Mouse (Mus musculus) cerebellum, adult 9-11 months (tissue): ENCODE measurements around the gene Col9a3.

ENCODE experiments used
- DNase-seq: peaks from one replicate; pipeline ENCODE4 v3.0.0; 2022

Col9a3 gene

DNA sequence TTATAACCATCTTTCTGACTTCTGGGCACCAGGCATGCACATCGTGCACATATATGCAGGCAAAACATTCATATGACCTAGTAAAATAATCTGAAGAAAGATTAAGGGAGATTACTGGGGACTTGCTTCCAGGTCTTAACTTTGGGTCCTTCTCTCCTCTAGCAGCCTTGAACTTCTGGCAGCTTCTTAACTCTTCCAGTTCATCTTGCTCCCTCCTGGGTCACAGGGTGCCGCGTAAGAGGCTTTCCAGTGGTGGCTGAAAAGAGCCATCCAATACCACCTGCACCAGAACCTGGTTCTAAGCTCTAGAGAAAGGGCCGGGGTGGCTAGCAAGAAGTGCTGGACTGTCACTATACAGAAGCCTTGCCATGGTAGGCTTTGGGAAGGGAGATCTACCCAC, at the start of gene Col9a3:
TSS of gene Col9a3 (plus strand) at position 301 of the 400 bp plus-strand sequence.
- DNase-seq, result no peak

DNA sequence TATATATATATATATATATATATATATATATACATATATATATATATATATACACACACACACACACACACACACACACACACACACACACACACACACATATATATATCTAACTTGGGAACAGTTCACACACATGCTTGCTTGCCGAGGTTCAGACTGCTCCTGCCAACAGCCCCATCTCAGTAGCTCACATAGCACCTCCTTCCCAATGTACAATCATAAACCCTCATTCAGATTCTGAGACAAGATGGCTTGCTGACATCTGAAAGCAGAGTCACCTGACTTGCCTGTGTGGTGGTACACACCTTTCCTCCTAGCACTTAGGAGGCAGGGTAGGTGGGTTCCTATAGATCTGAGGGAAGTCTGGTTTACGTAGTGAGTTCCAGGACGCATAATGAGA, 45.2 kb upstream of the Col9a3 start:
- no peak for DNase-seq

DNA sequence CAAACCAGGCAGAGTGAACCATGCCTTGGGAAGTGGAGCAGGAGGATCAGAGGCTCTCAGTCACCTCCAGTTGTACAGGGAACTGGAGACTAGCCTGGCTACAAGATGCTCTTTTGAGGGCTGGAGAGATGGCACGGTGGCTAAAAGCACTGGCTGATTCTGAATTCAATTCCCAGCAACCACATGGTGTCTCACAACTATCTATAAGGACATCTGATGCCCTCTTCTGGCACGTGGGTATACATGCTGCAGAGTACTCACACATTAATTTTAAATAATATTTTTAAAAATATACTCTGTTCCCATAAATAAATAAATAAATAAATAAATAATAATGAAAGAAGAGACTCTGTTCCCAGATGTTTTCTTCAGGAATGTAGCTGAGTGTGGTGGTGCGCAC, 42.4 kb upstream of the Col9a3 start:
- no peak for DNase-seq

DNA sequence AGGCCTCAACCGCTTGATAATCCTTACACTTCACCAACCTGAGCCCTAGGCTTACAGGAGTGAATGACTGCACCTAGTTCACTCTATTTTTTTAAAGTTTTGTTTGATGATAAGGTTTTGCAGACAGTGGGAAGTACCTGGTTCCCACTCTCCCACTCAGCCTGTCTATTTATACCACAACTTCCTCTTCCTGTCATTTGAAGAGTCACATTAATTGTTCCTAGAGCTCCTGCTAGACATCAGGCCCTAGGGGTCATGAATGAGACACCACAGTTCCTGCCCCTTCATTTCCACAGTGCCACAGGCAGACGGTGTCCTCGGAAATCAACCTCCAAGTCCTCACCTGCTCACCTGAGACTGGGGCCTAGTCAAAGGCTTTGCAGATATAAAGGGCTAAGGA, 41.1 kb upstream of the Col9a3 start:
- no peak for DNase-seq

DNA sequence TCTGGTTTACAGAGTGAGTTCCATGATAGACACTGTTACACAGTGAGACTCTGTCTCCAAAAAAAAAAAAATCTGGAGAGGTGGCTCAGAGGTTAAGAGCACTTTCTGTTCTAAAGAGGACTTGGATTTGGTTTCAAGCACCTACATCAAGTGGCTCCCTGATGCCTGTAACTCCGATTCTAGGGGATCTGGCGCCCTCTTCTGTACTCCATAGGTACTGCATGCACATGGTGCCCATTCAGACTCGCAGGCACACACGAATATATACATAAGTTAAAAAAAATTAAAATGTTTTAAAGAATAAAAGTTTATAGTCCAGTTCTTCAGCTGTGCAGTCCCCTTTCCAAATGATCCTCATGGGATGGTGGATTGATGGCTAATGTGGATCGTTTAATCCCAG, 37.3 kb upstream of the Col9a3 start:
- DNase-seq, result no peak

DNA sequence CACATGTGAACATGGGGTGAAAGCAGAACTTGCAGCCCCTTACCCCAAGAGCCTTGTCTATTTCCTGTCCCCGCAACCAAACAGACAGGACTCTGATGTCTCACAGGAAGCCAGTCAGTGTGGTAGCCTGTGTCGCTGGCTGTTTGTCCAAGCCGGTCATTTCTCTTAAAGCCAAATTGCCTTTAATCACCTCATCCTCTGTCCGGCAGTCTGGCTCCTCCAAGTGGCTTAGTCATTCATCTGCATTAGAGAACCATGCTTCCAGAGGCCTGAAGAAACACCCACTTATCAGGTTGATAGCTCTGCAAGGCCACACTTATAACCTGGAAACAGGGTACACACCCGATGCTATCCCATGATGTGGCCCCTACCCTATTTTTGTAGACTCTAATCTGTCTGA, 35.4 kb upstream of the Col9a3 start:
- DNase-seq, result no peak

DNA sequence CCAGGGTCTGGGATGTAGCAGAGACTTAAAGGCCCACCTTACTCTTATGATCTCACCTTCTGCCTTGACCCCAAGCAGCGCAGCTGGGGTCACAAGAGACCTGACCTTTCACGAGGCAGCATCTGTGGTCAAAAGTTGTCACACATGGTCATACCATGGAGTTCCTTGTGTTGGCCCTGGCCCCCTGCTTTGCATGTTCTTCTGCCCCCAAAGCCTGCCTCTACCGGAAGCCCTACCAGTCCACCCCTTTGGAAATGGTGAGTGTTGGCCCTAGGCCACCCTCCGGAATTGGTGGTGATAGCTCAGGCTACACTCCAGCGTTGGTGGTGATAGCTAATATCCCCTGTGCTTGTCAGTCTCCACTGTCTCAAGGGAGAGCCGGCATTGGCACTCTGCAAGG, 34.3 kb upstream of the Col9a3 start:
- DNase-seq, result no peak

DNA sequence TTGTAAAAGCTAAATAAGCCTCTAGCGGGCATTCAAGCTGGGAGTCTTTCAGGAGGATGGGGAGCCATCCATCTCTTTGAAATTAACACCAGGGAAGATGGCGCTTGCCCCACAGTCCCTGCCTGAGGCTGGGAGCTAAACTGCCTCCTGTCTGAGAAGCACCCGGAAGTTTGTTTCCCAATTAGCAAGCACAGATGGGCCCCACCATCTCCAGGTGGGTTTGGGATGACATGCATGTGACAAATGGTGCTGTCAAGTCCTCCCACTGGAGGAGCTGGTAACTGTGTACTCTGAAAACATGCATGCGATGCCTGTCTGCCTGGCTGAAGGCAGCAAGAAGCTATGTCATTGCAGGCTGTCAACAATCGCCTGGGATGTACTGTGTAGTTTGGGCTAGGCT, 33.7 kb upstream of the Col9a3 start:
- no peak for DNase-seq

DNA sequence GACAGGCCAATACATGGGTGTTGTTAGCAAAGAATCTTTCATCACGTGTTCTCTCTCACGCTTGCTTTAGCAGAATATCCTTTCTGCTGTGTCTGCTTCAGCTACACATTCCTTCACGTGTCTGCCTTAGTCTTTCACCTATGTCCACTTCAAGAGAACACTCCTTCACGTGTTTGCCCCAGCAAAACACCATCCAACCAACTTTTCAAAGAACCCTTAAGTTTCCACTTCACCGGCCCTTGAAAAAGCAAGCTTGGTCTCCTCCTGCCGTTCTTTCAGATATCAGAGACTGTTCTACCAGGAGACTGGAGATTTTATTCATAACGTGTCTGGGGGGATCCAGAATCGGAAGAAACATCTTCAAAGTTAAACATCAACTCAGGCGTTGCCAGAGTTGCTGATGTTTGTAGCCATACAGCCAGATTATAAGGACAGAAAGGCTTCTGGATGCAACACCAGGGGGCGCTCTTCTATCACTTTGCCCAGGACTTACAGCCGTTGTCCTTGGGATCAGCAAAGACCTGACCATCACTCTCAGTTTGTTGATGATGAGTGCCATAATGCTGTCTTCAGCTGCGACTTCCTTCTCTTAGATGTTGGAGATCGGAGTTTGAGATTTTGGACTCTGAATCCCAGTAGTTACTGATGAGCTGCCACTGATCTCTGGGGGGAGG, 31.2 kb upstream of the Col9a3 start:
- DNase-seq, result peak; percentile 31

DNA sequence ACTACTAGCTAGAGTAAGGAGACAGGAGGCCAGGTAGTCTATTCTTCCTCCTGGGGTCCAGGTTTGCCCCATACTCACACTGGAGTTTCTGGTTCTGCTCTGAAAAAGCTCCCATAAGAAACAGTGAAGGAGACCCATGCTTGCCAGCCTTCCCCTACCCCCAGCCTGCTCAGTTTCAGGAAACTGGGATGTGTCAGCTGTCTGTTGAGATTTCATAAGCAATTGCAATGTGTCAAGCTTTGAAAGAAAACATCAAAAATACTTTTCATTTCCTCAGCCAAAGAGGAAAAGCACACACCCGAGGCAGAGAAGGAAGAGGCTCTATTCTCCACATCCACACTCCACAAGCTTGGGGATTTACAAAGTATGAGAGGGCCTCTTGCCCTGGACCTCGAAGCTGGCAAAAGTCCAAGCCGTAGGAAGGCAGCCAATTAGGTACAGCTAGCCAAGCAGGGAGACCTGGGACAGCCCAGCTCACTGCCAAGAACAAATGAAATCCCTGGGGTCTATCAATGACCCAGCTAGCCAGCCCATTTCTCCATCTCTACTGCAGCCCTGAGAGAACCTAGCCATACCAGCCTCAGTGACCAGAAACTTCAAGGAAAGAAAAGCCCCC, 28.5 kb upstream of the Col9a3 start:
- peak; percentile 23 for DNase-seq

DNA sequence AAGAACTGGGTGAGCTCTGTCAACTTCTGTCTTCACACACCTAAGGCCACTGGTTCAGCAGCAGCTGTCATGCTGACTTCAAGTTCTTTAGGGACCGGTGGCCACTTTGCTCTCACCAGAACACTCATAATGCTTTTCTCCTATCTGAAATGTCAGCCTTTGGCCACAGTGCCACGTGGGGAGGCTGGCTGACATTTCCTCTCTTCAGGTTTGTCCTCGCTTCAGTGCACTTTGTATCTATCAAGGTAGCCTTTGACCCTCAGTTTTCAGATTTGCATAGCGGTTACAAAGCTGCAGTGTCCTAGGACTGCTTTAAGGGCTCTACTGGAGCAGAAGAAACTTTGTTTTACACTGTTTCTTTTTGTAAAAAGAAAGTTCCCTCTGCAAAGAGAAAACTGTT, 21.1 kb upstream of the Col9a3 start:
- DNase-seq, result no peak

DNA sequence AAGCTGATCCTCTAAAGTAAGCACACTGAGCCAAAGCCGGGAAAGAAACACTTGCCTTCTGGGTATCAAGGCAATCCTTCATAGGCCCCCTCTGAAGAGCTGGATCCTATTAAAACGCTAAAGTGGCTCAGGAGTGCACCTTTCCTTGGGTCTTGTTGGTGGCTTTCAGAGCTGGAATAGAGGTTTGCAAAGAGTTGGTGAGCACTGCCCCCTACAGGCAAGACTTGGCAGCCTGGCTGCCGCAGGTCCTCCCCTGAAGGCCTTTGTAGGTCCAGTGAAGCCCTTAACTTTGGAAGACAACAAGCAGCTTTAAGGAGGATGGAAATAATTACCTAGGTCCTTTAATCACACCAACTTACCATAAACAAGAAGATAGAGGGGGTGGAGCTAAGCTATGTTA, 18.9 kb upstream of the Col9a3 start:
- peak; percentile 46 for DNase-seq

DNA sequence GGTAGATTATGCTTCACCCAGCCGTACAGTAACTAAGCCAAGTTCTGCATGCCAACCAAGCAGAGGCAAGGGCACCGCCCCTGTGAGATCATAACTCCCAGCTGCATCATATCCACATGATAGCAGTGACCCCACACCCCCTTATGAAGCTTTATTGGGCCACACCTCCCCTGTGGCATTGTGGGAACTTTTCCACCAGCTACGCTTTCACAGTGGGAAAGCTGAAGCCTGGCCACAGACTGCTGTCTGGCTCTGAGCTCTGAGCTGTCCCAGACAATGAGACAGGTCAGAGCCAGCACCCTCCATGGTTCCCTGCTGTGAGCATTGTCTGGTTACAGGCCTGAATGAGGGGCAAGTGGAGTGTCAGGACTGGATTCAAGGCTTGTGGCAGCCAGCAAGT, 16.6 kb upstream of the Col9a3 start, which contains the start of gene Mrgbp:
TSS of gene Mrgbp (plus strand) at position 303 of the 400 bp plus-strand sequence.
- DNase-seq, result no peak

DNA sequence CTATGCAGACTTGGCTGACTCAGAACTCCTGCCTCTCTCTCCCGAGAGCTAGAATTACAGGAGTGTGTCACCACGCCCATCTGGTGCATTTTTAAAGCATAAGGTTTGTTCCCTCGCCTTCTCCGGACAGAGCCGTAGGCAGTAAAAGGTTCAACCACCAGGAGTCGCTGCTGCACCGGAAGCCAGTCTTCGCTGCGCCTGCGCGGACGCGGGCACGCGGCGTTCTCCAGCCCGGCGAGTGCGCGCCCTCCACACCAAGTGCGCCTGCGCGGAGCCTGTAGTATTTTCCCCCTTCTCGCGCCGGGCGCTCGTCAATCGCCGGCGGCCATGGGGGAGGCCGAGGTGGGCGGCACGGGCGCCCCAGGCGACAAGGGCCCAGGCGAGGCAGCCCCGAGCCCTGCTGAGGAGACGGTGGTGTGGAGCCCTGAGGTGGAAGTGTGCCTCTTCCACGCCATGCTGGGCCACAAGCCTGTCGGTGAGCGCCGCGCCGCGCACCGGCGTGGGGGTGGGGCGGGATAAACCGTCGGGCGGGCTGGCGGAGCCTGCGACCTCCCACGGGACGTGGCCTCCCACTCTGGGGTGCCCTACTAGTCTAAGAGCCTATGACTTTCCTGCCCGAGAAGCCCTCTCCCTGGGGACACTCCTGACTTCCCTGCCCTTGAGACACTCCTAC, 15.0 kb upstream of the Col9a3 start:
- peak; percentile 97 for DNase-seq

DNA sequence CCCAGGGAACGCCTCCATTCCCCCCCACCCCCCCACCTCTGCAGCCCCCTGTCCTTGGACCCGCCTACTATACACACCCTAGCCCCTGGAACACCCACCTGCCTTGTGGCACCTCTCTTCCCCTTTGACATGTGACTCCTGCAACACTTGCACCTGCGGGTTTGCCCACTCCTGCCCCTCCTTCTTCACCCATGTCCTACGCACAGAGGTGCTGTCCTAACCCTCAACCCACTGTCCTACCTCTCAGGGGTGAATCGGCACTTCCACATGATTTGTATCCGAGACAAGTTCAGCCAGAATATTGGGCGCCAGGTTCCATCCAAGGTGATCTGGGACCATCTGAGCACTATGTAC, 14.5 kb upstream of the Col9a3 start:
- no peak for DNase-seq

DNA sequence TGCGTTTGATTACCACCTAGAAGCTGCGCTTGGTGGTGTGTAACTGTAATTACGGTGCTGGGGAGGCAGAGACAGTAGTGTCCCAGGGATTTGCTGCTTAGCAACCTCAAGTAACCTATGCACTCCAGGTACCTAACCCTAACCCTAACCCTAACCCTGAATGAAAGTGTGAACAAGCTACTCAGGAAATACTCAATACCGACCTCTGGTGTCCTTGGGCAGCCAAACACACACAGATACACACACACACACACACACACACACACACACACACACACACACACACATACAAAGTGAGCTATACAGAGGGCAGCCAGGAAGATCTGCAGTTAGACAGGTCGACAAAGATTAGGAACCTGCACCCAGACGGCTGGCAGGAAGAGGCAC, 8.9 kb upstream of the Col9a3 start:
- DNase-seq, result no peak

DNA sequence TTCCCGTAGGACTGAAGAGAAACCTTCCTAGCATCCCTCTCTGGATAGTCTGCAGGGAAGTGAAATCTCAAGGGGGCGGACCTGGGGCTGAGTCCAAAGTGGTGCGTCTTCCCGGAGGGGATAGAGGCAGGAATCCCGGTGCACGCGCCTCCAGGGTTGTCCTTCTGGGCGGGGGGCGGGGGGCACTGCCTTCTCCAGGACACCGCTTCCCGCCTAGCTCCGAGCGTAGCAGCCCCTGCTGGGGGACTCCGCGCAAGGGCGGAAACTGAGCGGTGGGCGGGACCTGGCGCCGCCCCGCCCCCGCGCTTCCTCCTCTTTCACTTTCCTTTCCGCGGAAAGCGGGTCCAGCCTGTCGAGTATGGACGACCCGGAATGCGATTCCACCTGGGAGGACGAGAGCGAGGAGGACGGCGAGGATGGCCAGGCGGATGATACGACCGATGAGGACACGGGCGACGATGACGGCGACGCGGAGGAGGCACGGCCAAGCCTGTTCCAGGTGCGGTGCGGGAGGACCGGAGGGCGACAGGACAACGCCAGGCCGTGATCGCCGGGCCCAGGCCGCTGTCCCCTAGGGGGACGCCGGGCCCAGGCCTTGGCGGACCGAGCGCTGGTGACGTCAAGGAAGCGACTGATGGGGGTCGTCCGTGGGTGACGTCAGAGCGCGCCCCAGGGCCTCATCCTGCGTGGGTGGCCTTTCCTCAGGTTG, 8.3 kb upstream of the Col9a3 start, which contains the start of gene Ogfr:
TSS of gene Ogfr (plus strand) at position 123 of the 709 bp plus-strand sequence.
- peak; percentile 84 for DNase-seq

DNA sequence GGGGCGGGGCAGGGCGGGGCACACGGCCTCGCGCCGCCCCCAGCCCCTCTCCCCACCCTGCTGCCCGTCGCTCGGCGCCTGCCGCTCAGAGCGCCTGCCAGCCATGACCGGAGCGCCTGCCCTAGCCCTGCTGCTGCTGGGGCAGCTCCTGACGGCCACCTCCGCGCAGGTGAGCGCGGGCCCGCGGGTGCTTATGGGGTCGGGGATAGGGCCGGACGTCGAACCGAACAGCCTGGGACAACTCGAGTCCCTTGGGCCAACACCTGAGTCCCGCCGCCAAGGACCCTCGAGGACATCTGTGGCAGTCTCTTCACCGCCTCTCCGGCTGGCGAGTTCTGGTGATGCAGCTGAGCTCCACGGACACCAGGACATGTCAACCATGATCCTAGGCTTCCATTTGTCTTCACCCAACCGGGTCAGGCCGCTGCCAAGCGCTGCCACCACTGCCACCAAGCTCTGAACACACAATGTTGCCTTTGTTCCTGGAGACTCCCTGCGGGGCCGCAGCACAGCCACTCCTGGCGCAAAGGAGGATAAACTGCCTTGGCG, 641 bp downstream of the Col9a3 start:
- no peak for DNase-seq

DNA sequence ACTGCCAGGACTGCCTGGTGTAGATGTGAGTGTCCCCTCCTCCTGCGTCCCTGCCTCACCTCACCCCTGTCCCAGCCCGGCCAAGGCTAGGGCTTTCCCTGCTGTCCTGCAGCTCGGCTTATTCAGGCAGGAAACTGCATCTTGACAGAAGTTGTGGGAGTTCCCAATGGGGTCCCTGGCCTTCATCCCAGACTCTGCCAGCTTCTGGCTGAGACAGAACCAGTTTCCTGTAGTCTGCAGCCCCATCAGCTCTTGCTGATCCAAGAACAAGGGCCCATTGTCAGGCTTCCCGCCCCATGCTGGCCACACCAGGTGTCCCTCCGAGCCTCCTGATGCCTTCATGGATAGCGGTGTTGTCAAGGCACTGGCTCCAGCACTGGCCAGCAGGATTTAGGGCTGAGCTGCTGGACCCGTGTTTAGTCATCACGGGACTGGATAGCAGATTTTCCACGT, 3.0 kb downstream of the Col9a3 start:
- DNase-seq, result peak; percentile 83

DNA sequence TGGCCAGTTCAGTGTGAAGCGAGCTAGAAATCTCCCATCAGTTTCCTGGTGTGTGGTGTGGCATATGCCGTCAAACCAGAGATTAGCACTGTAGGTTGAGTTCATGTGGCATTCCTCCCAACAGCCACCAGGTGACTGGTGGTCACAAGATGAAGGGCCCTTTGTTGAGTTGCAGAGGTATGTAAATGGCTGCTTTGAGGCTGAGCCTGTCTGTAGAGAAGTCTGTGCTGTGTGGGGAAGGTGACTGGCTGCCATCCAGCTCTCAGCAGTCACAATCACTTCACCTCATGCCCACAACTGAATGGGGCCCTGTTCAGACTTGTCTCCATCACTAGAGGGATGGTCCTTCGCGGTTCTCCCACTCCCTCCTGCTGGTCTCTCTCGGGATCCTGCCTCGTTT, 7.2 kb downstream of the Col9a3 start:
- DNase-seq, result no peak

DNA sequence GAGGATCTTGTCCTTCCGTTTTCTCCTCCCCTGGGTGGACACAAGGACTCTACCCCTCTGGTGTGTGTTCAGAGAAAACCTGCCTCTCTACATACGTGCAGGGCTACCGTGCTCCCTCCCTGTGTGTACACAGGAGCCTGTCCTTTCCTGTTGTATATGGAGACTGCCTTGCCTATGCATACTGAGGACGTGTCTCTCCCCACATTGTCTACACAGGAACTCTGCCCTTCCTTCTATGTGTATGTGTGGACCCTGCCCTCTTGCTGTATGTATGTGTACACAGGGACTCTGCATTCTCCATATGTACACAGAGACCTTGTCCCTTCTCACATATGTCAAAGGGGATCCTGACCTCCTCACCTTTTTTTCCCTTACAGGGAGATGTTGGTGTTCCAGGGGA, 12.7 kb downstream of the Col9a3 start:
- no peak for DNase-seq

DNA sequence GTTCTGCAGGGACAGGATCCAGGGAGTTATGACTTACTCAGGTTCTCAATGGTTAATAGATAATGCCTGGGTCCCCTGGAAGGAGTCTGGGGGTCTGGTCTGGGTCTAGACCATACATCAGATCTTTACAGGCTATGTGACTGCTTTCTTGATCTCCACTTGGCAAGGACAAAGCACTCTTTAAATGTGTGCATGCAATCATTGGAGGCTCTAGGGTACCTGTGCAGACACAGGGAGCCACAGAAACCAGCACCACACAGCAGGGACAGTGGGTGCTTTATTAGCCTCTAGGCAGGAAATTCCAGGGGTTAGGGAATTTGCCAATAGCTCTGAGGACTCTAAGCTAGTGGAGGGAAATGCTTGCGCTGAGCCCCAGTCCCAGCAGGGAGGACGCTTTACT, 14.3 kb downstream of the Col9a3 start:
- DNase-seq, result no peak
